Mouse (Mus musculus) limb, embryonic 10.5 days (tissue): Measurements from ENCODE around the gene Cpeb1. TPM values are rescaled to one million over a fixed set of nuclear protein-coding genes. Genes with fewer than 3 reads are reported as not detected.

Experiments used
- DNase-seq: peaks from one replicate; pipeline ENCODE4 v3.0.0-alpha.2; 2017; ENCODE audit warnings: low spot score
- H3K27ac ChIP-seq: fragments of 300-500 bp; sonication (generic); 2 replicates; pipeline ENCODE4 v1.5.1; 2016; ENCODE audit warnings: mild to moderate bottlenecking
- H3K27me3 ChIP-seq: fragments of 300-500 bp; sonication (generic); 2 replicates; pipeline ENCODE4 v1.6.1; 2016; ENCODE audit warnings: low read depth, mild to moderate bottlenecking; ENCODE audit not compliant: poor library complexity, severe bottlenecking
- H3K36me3 ChIP-seq: fragments of 300-500 bp; sonication (generic); 2 replicates; pipeline ENCODE4 v1.6.1; 2016; ENCODE audit warnings: mild to moderate bottlenecking, moderate library complexity
- H3K4me1 ChIP-seq: fragments of 300-500 bp; sonication (generic); 2 replicates; pipeline ENCODE4 v1.6.1; 2016
- H3K4me3 ChIP-seq: fragments of 300-500 bp; sonication (generic); 2 replicates; pipeline ENCODE4 v1.5.1; 2016; ENCODE audit warnings: mild to moderate bottlenecking, moderate library complexity
- H3K9me3 ChIP-seq: fragments of 300-500 bp; sonication (generic); replicated peaks from 2 replicates; pipeline ENCODE4 v1.6.1; 2016; ENCODE audit warnings: mild to moderate bottlenecking
- WGBS: fragments of 180-500 bp; shearing (Covaris S2); methylation state at CpG from one replicate; pipeline ENCODE4 v1.1.7; 2016; 5-methylcytosine and 5-hydroxymethylcytosine counted together
- polyA plus RNA-seq: library from polyadenylated mRNA; unstranded; fragments of >200 nt; fragmentation: Nextera tagmentation; extraction: Ambion mirVana; gene quantifications from 2 replicates; pipeline ENCODE4 v1.2.1, GENCODE M21; 2016

The Cpeb1 gene
- polyA plus RNA-seq, 1 experiment from 2014 or later, result not detected

GRCm38 (mm10) chr7:81307735-81308134 is 147.5 kb downstream of the Cpeb1 start:
- no peaks in the 10 kb centered on the region; the same call in 1 of the 2 replicates for H3K9me3 ChIP-seq
- DNase-seq, result no peak
- no peaks in the 10 kb centered on the region for H3K36me3 ChIP-seq
- H3K27ac ChIP-seq, result no peak overlapping the region
- H3K4me1 ChIP-seq, result no peaks in the 10 kb centered on the region
- WGBS, result 82% methylated on average over 8 of the region's 8 CpGs
- H3K27me3 ChIP-seq, result no peaks in the 10 kb centered on the region
- no peak overlapping the region for H3K4me3 ChIP-seq

GRCm38 (mm10) chr7:81304675-81305074 is 150.6 kb downstream of the Cpeb1 start:
- peaks cover 9% of the 10 kb centered on the region for H3K4me1 ChIP-seq
- H3K9me3 ChIP-seq, result no peaks in the 10 kb centered on the region
- H3K4me3 ChIP-seq, result no peak overlapping the region
- DNase-seq, result no peak
- WGBS, result 93% methylated on average over 5 of the region's 5 CpGs
- no peak overlapping the region for H3K27ac ChIP-seq
- H3K27me3 ChIP-seq, result no peaks in the 10 kb centered on the region
- H3K36me3 ChIP-seq, result no peaks in the 10 kb centered on the region

DNA sequence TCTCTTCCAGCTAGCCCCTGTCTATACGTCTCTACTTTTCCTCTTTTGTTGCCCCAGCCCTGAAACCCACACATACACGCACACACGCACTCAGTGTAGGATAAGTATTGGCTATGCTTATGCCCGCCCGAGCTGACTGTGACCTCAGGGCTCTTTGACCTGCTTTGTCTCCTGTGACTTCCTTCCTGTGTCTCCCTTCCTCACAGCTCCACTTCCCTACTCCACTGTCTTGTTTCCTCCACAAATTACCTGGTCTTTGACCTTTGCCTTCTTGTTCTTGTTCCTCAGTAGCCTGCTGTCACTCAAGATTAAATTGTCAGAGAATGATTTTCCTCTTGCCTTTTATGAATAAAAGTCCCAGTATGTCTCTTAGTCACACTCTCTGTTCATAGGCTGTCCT is 151.2 kb downstream of the Cpeb1 start:
- 86% methylated on average over 5 of the region's 5 CpGs for WGBS
- no peak overlapping the region for H3K27ac ChIP-seq
- peaks cover 9% of the 10 kb centered on the region for H3K4me1 ChIP-seq
- H3K36me3 ChIP-seq, result no peaks in the 10 kb centered on the region
- H3K27me3 ChIP-seq, result no peaks in the 10 kb centered on the region
- no peaks in the 10 kb centered on the region for H3K9me3 ChIP-seq
- DNase-seq, result no peak
- no peak overlapping the region for H3K4me3 ChIP-seq

DNA sequence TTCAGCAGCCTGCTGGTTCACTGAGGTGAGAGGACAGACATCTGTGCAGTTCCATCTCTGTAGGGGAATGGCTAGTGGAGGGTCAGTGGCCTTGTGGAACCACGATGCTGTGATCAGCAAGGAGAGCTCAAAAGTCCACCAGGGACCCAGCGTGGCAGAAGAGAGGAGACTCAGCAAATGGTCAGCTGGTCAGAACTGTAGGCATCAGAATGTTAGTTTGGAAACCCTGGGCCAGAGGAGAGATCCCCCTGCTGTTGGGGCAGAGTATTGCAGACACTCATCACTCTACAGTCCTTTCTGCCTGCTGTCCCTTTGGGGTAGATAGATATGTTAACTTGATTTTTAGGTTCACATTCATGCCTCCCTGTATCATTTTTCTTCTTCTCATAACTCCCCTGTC is 151.6 kb downstream of the Cpeb1 start:
- H3K4me3 ChIP-seq, result no peak overlapping the region
- H3K4me1 ChIP-seq, result peaks cover 9% of the 10 kb centered on the region
- no peaks in the 10 kb centered on the region for H3K27me3 ChIP-seq
- no peaks in the 10 kb centered on the region for H3K36me3 ChIP-seq
- WGBS, result 94% methylated on average over 2 of the region's 2 CpGs
- no peaks in the 10 kb centered on the region for H3K9me3 ChIP-seq
- no peak overlapping the region for H3K27ac ChIP-seq
- DNase-seq, result no peak

- H3K4me1 ChIP-seq, result peaks cover 13% of the 10 kb centered on the region
- no peaks in the 10 kb centered on the region for H3K9me3 ChIP-seq
- peak overlapping the region; percentile 46; the same call in 1 of the 2 replicates for H3K27ac ChIP-seq
- H3K36me3 ChIP-seq, result no peaks in the 10 kb centered on the region
- H3K4me3 ChIP-seq, result no peak overlapping the region
- 77% methylated on average over 7 of the region's 7 CpGs for WGBS
- H3K27me3 ChIP-seq, result no peaks in the 10 kb centered on the region
- DNase-seq, result no peak
These were observed 153.9 kb downstream of the Cpeb1 start for GRCm38 (mm10) chr7:81301323-81301722.

GRCm38 (mm10) chr7:81298206-81298605 is 157.1 kb downstream of the Cpeb1 start:
- 27% methylated on average over 6 of the region's 6 CpGs for WGBS

More at GRCm38 (mm10) chr7:81298206-81298605, 157.1 kb downstream of the Cpeb1 start:
- Histone ChIP-seq H3K9me3 (no peaks in the 10 kb centered on the region), H3K36me3 (no peaks in the 10 kb centered on the region), H3K4me3 (no peak overlapping the region), H3K27me3 (no peaks in the 10 kb centered on the region), H3K4me1 (peaks cover 27% of the 10 kb centered on the region), H3K27ac (peak overlapping the region; percentile 66; the same call in 1 of the 2 replicates)
- DNase-seq, result no peak

Other genes starting within 250 kb of the Cpeb1 start
- 3.2 and 3.3 TPM in 2 replicates for gene Pde8a, start 241.9 kb downstream of the Cpeb1 start, polyA plus RNA-seq
- 1,200 and 1,332 TPM in 2 replicates for gene Rps17, start 110.2 kb downstream of the Cpeb1 start, polyA plus RNA-seq
- gene Ap3b2, start 38.5 kb upstream of the Cpeb1 start, polyA plus RNA-seq, result 0.08 and 0.10 TPM in 2 replicates
- not detected in 2 replicates for gene BC048679, start 42.8 kb upstream of the Cpeb1 start, polyA plus RNA-seq
- 0.08 and 0.15 TPM in 2 replicates for gene Fsd2, start 111.5 kb upstream of the Cpeb1 start, polyA plus RNA-seq
- 2.6 and 2.7 TPM in 2 replicates for gene Whamm, start 115.8 kb upstream of the Cpeb1 start, polyA plus RNA-seq